Mouse (Mus musculus) forebrain, embryonic 13.5 days (tissue): Measurements from ENCODE around the gene Daglb. TPM values are rescaled to one million over a fixed set of nuclear protein-coding genes. Genes with fewer than 3 reads are reported as not detected.

Experiments used
- ATAC-seq: fragments of 200-750 bp; cut with Nextera tagmentation; 2 replicates; pipeline ENCODE4 v1.8.0; 2017
- H3K27ac ChIP-seq: fragments of 300-500 bp; sonication (generic); 2 replicates; pipeline ENCODE4 v1.5.1; 2015; ENCODE audit warnings: inconsistent platforms, mild to moderate bottlenecking, moderate library complexity
- H3K27me3 ChIP-seq: fragments of 300-500 bp; sonication (generic); 2 replicates; pipeline ENCODE4 v1.6.1; 2015; ENCODE audit warnings: mild to moderate bottlenecking, inconsistent platforms
- H3K36me3 ChIP-seq: fragments of 300-500 bp; sonication (generic); 2 replicates; pipeline ENCODE4 v1.6.1; 2015; ENCODE audit warnings: mild to moderate bottlenecking, inconsistent platforms; ENCODE audit not compliant: poor library complexity, severe bottlenecking
- H3K4me1 ChIP-seq: fragments of 300-500 bp; sonication (generic); 2 replicates; pipeline ENCODE4 v1.6.1; 2015; ENCODE audit warnings: inconsistent platforms
- H3K4me2 ChIP-seq: fragments of 300-500 bp; sonication (generic); 2 replicates; pipeline ENCODE4 v1.6.1; 2015; ENCODE audit warnings: inconsistent platforms, mild to moderate bottlenecking, moderate library complexity
- H3K4me3 ChIP-seq: fragments of 300-500 bp; sonication (generic); 2 replicates; pipeline ENCODE4 v1.5.1; 2015; ENCODE audit warnings: mild to moderate bottlenecking, inconsistent platforms
- H3K9ac ChIP-seq: fragments of 300-500 bp; sonication (generic); 2 replicates; pipeline ENCODE4 v1.6.1; 2015; ENCODE audit warnings: mild to moderate bottlenecking, inconsistent platforms
- H3K9me3 ChIP-seq: fragments of 300-500 bp; sonication (generic); replicated peaks from 2 replicates; pipeline ENCODE4 v1.6.1; 2016; ENCODE audit warnings: inconsistent platforms
- WGBS: fragments of 180-500 bp; shearing (Covaris S2); methylation state at CpG from one replicate; pipeline ENCODE4 v1.1.7; 2015; 5-methylcytosine and 5-hydroxymethylcytosine counted together
- polyA plus RNA-seq: library from polyadenylated mRNA; unstranded; fragments of >200 nt; fragmentation: Nextera tagmentation; extraction: Ambion mirVana; gene quantifications from 2 replicates; pipeline ENCODE4 v1.2.1, GENCODE M21; 2015

Gene Daglb
- polyA plus RNA-seq = 13.5 and 13.6 TPM in 2 replicates

DNA sequence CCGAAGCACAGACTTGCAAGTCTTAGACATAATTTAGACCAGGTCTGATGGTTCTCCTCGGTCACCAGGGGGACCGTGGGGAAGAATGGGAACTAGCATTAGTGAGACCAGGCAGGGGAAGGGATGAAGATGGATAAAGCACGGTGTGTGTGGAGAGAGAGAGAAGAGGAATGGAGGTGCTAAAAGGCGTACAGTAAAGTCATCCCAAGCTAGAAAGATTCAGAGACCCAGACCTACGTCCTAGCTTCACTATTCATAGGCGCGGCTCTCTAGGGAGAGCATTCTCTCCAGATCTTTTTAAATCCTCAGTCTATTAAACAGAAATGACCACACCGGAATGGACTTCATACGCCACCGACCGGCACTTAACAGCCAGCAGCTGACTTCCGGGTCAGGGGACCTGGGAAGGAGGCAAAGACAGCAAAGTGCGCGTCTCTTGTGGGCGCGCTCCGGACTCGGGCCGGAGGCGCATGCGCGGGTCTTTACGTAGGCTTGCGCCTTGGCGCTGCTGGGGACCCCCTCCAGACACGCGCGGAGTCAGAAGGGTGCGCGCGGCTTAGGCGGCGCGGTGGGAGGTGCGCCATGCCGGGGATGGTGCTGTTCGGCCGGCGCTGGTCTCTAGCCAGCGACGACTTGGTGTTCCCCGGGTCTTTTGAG lies at the start of gene Daglb:
Gene Daglb, plus strand, starts transcription at position 485 of the 657 bp plus-strand sequence.
- peak; percentile 98 for ATAC-seq

DNA sequence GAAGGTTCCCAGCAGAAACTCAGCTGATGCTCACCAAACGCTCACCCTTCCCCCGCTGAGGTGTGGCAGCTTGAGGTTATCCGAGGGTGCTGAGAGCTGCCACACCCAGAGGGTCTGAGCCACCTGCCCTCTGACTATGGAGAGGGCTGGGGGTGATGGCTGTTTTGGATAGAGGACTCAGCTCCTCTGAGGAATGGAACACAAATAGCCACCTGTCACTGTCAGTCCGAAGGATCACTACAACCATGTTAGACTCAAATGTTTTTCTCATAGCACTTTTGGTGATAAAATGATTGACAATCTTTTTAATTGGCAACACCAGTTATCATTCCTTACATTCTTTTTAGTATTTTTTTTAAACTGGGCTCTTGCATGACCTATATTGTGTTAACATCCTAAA lies 42.9 kb upstream of the Daglb start:
- no peaks in the 10 kb centered on the region for H3K9me3 ChIP-seq
- no peak for ATAC-seq
- H3K27ac ChIP-seq = no peak overlapping the region
- H3K27me3 ChIP-seq = no peaks in the 10 kb centered on the region
- H3K9ac ChIP-seq = no peak overlapping the region
- no peaks in the 10 kb centered on the region for H3K4me1 ChIP-seq
- no peak overlapping the region for H3K4me2 ChIP-seq
- H3K4me3 ChIP-seq = no peak overlapping the region
- H3K36me3 ChIP-seq = peaks cover 60% of the 10 kb centered on the region
- WGBS = 93% methylated on average over 4 of the region's 4 CpGs

More for the DNA sequence above, at the start of gene Daglb:
- peaks cover 23% of the 10 kb centered on the region for H3K36me3 ChIP-seq
- peaks cover 19% of the 10 kb centered on the region for H3K4me1 ChIP-seq
- WGBS = 2% methylated on average over 43 of the region's 43 CpGs
- H3K9me3 ChIP-seq = no peaks in the 10 kb centered on the region
- H3K27me3 ChIP-seq = no peaks in the 10 kb centered on the region
- peak within 1 kb of the TSS; percentile 84 for H3K9ac ChIP-seq
- peak within 1 kb of the TSS; percentile 51 for H3K27ac ChIP-seq
- peak within 1 kb of the TSS; percentile 78 for H3K4me3 ChIP-seq
- H3K4me2 ChIP-seq = peak within 1 kb of the TSS; percentile 72

DNA sequence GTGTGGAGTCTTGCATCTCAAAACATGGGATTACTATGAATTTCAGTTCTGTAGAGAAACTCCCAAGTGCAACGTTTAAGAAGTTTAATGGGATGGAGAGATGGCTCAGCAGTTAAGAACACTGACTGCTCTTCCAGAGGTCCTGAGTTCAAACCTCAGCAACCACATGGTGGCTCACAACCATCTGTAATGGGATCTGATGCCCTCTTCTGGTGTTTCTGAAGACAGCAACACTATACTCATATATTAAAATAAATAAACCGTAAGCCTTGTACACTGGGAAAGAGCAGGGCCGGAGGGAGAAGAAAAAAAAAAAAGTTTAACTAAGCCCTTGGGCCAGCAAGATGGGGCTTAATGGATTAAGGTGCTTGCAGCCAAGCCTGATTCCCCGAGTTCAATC lies 41.4 kb upstream of the Daglb start:
- 88% methylated on average over 4 of the region's 4 CpGs for WGBS
- no peak overlapping the region for H3K27ac ChIP-seq
- H3K9me3 ChIP-seq = no peaks in the 10 kb centered on the region
- no peak overlapping the region for H3K4me2 ChIP-seq
- H3K4me1 ChIP-seq = no peaks in the 10 kb centered on the region
- no peak overlapping the region for H3K4me3 ChIP-seq
- no peak for ATAC-seq
- peaks cover 45% of the 10 kb centered on the region for H3K36me3 ChIP-seq
- H3K27me3 ChIP-seq = no peaks in the 10 kb centered on the region
- no peak overlapping the region for H3K9ac ChIP-seq

DNA sequence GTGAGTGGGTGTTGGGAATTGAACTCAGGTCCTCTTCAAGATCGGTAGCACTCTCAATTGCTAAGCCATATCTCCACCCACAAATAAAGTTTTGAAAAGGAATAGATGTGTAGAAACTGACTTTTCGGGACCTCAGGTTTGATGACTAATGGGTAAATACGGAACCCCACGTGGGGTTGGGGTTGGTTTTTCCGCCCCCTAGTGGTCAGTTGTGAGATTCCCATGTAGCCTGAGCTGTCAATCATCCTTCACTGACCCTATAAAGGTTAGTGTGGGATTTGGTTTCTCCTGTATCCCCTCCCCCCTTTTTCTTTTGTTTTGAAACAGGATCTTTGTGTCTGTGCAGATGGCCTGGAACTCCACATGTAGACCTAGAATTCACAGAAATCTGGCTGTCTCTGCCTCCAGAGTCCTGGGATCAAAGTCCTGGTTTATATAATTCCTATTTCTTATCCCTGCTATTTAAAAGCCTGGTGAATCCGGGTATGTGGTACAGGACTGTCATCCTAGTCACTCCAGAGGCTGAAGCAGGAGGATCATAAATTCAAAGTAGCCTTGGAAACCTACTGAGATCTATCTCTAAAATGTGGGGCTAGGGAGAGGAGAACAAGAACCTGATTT lies 40.4 kb upstream of the Daglb start:
- WGBS = 29% methylated on average over 6 of the region's 6 CpGs
- Histone ChIP-seq H3K4me3 (no peak overlapping the region), H3K9me3 (no peaks in the 10 kb centered on the region), H3K27me3 (no peaks in the 10 kb centered on the region), H3K36me3 (peaks cover 35% of the 10 kb centered on the region), H3K9ac (no peak overlapping the region), H3K27ac (no peak overlapping the region), H3K4me1 (no peaks in the 10 kb centered on the region), H3K4me2 (no peak overlapping the region)
- no peak for ATAC-seq

DNA sequence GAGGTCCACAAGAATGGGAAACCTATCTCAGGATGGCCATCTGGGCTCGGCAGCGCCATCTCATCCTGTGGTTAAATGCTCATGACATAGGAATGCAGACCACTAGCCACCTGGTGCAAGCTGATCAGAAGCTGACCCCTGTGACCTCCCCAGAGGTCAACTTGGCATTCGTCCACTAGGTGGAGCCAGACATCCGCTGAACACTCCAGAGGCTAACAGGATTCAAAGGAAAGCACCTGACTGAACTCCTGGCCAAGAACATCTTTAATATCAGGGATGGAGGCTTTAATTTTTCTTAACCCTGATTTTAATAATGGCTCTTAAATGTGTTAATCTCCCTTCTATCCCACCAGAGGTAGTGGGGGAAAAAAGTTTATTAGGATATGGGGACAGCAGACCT lies 30.0 kb upstream of the Daglb start:
- no peaks in the 10 kb centered on the region for H3K9me3 ChIP-seq
- no peak overlapping the region for H3K4me2 ChIP-seq
- H3K27ac ChIP-seq = no peak overlapping the region
- H3K4me1 ChIP-seq = no peaks in the 10 kb centered on the region
- no peaks in the 10 kb centered on the region for H3K27me3 ChIP-seq
- H3K4me3 ChIP-seq = no peak overlapping the region
- 5% methylated on average over 4 of the region's 4 CpGs for whole genome bisulfite sequencing
- H3K36me3 ChIP-seq = no peaks in the 10 kb centered on the region
- ATAC-seq = no peak
- H3K9ac ChIP-seq = no peak overlapping the region

DNA sequence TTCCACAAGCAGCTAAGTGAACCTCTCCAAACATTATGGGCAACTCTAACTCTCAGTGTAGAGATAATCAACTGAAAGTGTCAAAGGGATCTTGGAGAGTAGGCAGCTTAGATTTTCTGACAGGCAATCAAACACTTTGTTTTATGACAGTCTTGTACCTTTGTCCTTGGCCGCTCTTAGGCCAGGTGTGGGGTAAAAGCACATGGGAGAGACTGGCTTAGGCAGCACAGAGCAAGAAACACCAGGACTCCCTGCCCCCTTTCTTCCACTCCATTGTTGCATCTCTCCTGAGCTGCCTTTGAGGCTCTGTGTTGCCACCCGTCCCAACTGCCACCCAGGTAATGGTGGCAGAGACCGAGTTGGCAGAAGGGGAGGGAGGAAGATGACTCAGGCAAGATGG lies 23.1 kb upstream of the Daglb start:
- ATAC-seq = no peak
- 77% methylated on average over 3 of the region's 3 CpGs for WGBS
- Histone ChIP-seq H3K9ac (no peak overlapping the region), H3K4me2 (no peak overlapping the region), H3K9me3 (no peaks in the 10 kb centered on the region), H3K27ac (no peak overlapping the region), H3K36me3 (no peaks in the 10 kb centered on the region), H3K27me3 (no peaks in the 10 kb centered on the region), H3K4me3 (no peak overlapping the region), H3K4me1 (no peaks in the 10 kb centered on the region)

DNA sequence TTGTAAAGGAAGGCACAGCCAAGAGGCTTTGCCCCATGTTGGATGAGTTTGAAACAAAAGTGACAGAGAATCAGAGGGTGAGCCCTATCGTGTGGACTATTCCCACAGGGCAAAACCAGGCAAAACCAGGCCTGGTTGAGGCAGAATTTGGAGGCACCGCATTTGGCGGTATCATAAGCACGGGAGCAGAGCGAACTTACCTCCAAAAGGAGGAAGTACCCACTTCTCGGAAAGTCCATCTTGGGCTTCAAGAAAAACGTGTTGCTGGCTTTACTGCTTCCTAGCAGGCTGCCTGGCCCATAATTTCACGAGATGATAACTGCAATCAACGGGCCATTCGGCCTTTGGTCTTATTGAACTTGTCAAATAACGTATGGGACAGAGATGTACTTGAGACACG lies 22.6 kb upstream of the Daglb start:
- no peaks in the 10 kb centered on the region for H3K4me1 ChIP-seq
- no peaks in the 10 kb centered on the region for H3K9me3 ChIP-seq
- no peaks in the 10 kb centered on the region for H3K36me3 ChIP-seq
- ATAC-seq = no peak
- no peak overlapping the region for H3K4me3 ChIP-seq
- 88% methylated on average over 12 of the region's 12 CpGs for WGBS
- no peaks in the 10 kb centered on the region for H3K27me3 ChIP-seq
- H3K4me2 ChIP-seq = no peak overlapping the region
- no peak overlapping the region for H3K9ac ChIP-seq
- no peak overlapping the region for H3K27ac ChIP-seq

DNA sequence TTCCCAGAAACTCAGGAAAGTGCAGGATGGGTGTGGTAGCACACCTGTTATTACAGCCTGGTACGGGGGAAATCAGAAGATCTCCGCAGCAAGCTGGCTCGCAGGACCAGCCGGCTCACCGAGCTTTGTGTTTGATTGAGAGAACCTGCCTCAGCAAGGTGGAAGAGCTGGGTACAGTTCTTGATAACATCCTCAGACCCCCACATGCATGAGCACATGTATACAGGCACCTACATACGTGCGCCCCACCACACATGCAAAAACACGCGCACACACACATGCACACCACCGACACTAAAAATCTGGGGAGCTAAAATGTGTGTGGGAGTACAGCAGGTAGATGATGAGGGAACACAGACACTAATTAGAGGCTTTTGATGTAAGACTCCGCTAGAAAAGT lies 713 bp upstream of the Daglb start:
- peak overlapping the region; percentile 72 for H3K4me2 ChIP-seq
- peak overlapping the region; percentile 78 for H3K4me3 ChIP-seq
- H3K9me3 ChIP-seq = no peaks in the 10 kb centered on the region
- 82% methylated on average over 11 of the region's 11 CpGs for WGBS
- H3K27ac ChIP-seq = no peak overlapping the region
- H3K36me3 ChIP-seq = peaks cover 19% of the 10 kb centered on the region; the same call in 1 of the 2 replicates
- H3K27me3 ChIP-seq = no peaks in the 10 kb centered on the region
- H3K9ac ChIP-seq = peak overlapping the region; percentile 84
- no peak for ATAC-seq
- peaks cover 19% of the 10 kb centered on the region for H3K4me1 ChIP-seq

DNA sequence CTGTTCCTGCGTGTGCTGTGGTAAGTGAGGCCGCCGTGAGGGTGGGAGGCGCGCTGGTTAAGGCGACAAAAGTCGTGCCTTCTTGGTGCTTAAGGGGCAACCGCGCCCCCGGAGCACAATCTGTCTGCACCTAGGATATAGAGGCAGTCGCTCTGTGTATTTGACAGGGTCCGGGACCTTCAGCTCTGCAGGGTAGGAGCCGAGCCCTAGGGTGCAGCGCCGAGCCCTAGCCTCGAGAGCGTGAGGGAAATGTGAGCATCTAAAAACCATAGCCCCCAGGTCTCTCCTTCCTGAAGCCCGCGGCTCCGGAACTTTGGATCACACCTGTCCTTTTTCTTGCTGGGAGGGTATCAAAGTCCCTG lies 354 bp downstream of the Daglb start:
- peak; percentile 72 for ATAC-seq
- H3K9me3 ChIP-seq = no peaks in the 10 kb centered on the region
- 0% methylated on average over 20 of the region's 20 CpGs for WGBS
- H3K4me1 ChIP-seq = peaks cover 19% of the 10 kb centered on the region
- H3K27ac ChIP-seq = no peak overlapping the region; the same call in 1 of the 2 replicates
- H3K27me3 ChIP-seq = no peaks in the 10 kb centered on the region
- H3K36me3 ChIP-seq = peaks cover 28% of the 10 kb centered on the region
- H3K4me3 ChIP-seq = peak overlapping the region; percentile 78
- peak overlapping the region; percentile 72 for H3K4me2 ChIP-seq
- H3K9ac ChIP-seq = peak overlapping the region; percentile 84

DNA sequence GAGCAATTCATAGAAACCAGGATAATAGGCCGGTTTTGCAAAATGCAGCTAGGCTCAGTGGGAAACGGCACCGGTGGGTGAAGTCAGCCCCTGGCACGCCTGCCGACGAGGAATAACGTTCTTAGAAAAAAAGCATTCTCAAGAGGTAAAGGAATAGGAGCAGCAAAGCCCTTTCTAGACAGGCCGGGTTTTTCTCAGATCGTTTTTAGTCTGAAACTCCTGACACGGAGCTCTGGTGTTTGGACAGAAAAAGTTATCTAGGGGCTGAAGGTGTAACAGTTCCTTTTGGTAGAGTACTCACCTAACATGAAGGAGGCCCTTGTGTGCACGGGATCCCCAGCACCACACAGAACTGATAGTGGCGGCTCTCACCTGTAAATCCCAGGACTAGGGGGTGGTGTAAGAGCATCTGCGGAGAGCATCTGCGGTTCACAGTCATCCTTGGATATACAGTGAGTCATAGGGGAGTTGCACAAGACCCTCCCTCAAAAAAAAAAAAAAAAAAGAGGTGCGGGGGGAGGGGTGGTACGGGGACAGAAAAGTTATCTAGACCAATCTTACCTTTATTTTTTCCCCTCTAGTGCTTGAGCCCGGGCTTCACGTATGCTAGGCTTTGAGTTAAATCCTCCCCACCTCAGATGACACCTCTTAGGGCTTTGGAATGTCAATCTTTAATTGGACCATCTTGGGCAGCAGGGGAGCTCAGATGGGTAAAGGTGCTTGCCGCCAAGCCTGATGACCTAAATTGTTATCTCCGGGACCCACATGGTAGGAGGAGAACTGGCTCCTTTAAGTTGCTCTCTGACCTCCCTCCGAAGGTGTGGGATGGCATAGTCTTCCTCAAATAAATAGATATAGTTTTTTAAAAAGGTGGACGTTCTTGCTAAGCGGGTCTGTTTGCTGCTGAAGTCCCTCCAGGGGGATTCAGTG lies 1.0 kb downstream of the Daglb start:
- Histone ChIP-seq H3K9ac (peak overlapping the region; percentile 84), H3K27me3 (no peaks in the 10 kb centered on the region), H3K27ac (no peak overlapping the region), H3K4me3 (peak overlapping the region; percentile 78), H3K9me3 (no peaks in the 10 kb centered on the region), H3K4me1 (peaks cover 19% of the 10 kb centered on the region), H3K4me2 (peak overlapping the region; percentile 72), H3K36me3 (peaks cover 35% of the 10 kb centered on the region)
- WGBS = 37% methylated on average over 23 of the region's 23 CpGs
- no peak for ATAC-seq

DNA sequence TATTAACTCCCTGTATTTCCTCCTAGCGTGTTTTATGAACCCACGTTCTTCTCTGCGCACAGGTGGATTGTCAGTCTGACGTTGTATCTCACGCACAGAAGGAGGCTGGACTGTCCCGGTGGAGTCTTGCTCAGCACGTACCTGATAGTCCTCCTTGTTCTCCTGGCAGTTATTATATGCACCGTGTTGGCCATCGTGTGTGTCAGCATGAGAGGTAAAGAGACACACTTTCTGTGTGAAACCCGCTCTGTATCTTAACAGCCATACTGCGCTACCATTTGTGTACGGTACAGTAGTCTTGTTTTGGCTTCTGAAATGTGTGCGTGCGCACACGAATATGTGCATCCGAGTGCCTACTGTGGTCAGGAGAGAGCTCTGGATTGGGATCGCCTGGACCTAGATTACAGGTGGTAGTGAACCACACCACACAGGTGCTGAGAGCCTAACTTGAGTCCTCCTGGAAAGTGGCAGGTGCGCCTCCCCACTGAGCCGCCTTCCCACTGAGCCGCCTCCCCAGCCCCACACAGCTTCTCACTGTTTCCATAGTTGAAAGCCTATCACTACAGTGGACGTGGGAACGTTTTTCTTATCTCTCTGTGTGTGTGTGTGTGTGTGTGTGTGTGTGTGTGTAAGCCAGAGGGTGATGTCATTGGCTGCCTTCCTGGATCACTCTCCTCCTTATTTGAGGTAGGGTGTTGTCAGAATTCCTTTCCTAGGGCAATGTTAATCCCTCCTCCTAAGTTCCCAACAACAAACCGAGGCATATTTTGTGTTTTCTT lies 2.7 kb downstream of the Daglb start:
- no peak for ATAC-seq
- H3K4me2 ChIP-seq = no peak overlapping the region
- H3K9me3 ChIP-seq = no peaks in the 10 kb centered on the region
- H3K36me3 ChIP-seq = peaks cover 47% of the 10 kb centered on the region
- H3K27ac ChIP-seq = no peak overlapping the region
- peaks cover 19% of the 10 kb centered on the region for H3K4me1 ChIP-seq
- no peak overlapping the region for H3K9ac ChIP-seq
- WGBS = 93% methylated on average over 23 of the region's 23 CpGs
- H3K4me3 ChIP-seq = no peak overlapping the region
- no peaks in the 10 kb centered on the region for H3K27me3 ChIP-seq
